Comparison of ENCODE assay signal across 20 mouse cellular contexts in the genomic region with DNA sequence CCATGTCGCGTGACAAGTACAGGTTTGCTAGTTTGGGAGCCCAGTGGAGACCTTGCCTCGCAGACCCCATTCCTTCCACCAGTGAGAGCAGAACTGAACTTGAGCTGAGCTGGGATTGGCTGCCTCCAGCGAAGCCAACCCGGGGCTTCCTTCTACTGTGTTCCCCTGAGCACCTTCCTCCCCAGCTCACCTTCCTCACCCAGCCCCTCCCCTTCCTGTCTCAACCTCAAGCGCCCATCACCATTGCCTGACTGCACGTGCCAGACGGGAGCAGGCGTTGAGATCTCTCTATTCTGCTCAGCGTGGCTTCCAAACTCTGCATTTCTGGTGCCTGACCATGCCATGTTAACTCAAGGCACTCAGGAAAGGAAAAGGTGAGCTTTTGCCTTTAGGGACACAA. TPM values are rescaled to one million over a fixed set of nuclear protein-coding genes. Genes with fewer than 3 reads are reported as not detected.
DNase-seq lines count a peak whose midpoint lies in the region; ATAC-seq lines count a peak whose summit lies in the region.
"Had no signal": no experiment of that assay in that cellular context is flagged by ENCODE, and none has a peak within 500 bp of the region (broad histone marks: within the 10 kb centered on the region; RNA-seq: fewer than 3 reads in every experiment).

No protein-coding gene starts in this region.

- WGBS in midbrain, embryonic 11.5 days: 77% methylated on average over 10 of the region's 10 CpGs
- 76% methylated on average over 10 of the region's 10 CpGs for WGBS in midbrain, embryonic 15.5 days
- WGBS in forebrain, embryonic 13.5 days: 79% methylated on average over 10 of the region's 10 CpGs

- H3K36me3 ChIP-seq in midbrain, embryonic 11.5 days (ENCODE audit: control insufficient read depth, insufficient read depth, low read length): no peaks in the 10 kb centered on the region
- no peaks in the 10 kb centered on the region for H3K36me3 ChIP-seq in midbrain, embryonic 15.5 days (replicated peaks)
- H3K36me3 ChIP-seq in forebrain, embryonic 13.5 days (ENCODE audit: poor library complexity, severe bottlenecking): no peaks in the 10 kb centered on the region
- H3K36me3 ChIP-seq: embryonic facial prominence, embryonic 13.5 days; forebrain, embryonic 12.5 days; heart, embryonic 13.5 days; hindbrain, embryonic 15.5 days had no signal

- no peak overlapping the region for H3K4me3 ChIP-seq in midbrain, embryonic 11.5 days (ENCODE audit: low read depth, low read length)
- H3K4me3 ChIP-seq in midbrain, embryonic 15.5 days: no peak overlapping the region
- no peak overlapping the region for H3K4me3 ChIP-seq in forebrain, embryonic 13.5 days
- H3K4me3 ChIP-seq: embryonic facial prominence, embryonic 13.5 days; forebrain, embryonic 12.5 days; heart, embryonic 13.5 days; hindbrain, embryonic 15.5 days had no signal

- no peak for ATAC-seq in midbrain, embryonic 11.5 days (ENCODE audit: low FRiP score)
- no peak for ATAC-seq in midbrain, embryonic 15.5 days (replicated peaks)
- ATAC-seq in forebrain, embryonic 13.5 days: no peak

- peaks cover 80% of the 10 kb centered on the region for H3K27me3 ChIP-seq in midbrain, embryonic 11.5 days (ENCODE audit: control insufficient read depth, insufficient read depth, low read length)
- H3K27me3 ChIP-seq in midbrain, embryonic 15.5 days (replicated peaks): peaks cover 59% of the 10 kb centered on the region
- peaks cover 44% of the 10 kb centered on the region for H3K27me3 ChIP-seq in forebrain, embryonic 13.5 days

- no peak overlapping the region for H3K27ac ChIP-seq in midbrain, embryonic 11.5 days (ENCODE audit: low read depth, low read length)
- no peak overlapping the region for H3K27ac ChIP-seq in midbrain, embryonic 15.5 days
- no peak overlapping the region for H3K27ac ChIP-seq in forebrain, embryonic 13.5 days
- H3K27ac ChIP-seq: embryonic facial prominence, embryonic 13.5 days; forebrain, embryonic 12.5 days; heart, embryonic 13.5 days; hindbrain, embryonic 15.5 days had no signal

- H3K4me2 ChIP-seq in midbrain, embryonic 11.5 days: no peak overlapping the region
- no peak overlapping the region for H3K4me2 ChIP-seq in midbrain, embryonic 15.5 days
- H3K4me2 ChIP-seq in forebrain, embryonic 13.5 days: no peak overlapping the region
- H3K4me2 ChIP-seq: embryonic facial prominence, embryonic 13.5 days; forebrain, embryonic 12.5 days; heart, embryonic 13.5 days; hindbrain, embryonic 15.5 days had no signal

- H3K4me1 ChIP-seq in midbrain, embryonic 11.5 days (ENCODE audit: control insufficient read depth, insufficient read depth, low read length): no peaks in the 10 kb centered on the region
- no peaks in the 10 kb centered on the region for H3K4me1 ChIP-seq in midbrain, embryonic 15.5 days
- H3K4me1 ChIP-seq in forebrain, embryonic 13.5 days: no peaks in the 10 kb centered on the region
- H3K4me1 ChIP-seq: forebrain, embryonic 12.5 days; hindbrain, embryonic 15.5 days had no signal

- no peak overlapping the region for H3K9ac ChIP-seq in midbrain, embryonic 11.5 days (ENCODE audit: low read length)
- no peak overlapping the region for H3K9ac ChIP-seq in midbrain, embryonic 15.5 days
- H3K9ac ChIP-seq in forebrain, embryonic 13.5 days: no peak overlapping the region
- H3K9ac ChIP-seq: embryonic facial prominence, embryonic 13.5 days; forebrain, embryonic 12.5 days; heart, embryonic 13.5 days; hindbrain, embryonic 15.5 days had no signal

- H3K9me3 ChIP-seq in midbrain, embryonic 11.5 days (ENCODE audit: control insufficient read depth, low read length): no peaks in the 10 kb centered on the region
- H3K9me3 ChIP-seq in midbrain, embryonic 15.5 days: no peaks in the 10 kb centered on the region
- H3K9me3 ChIP-seq in forebrain, embryonic 13.5 days (replicated peaks): no peaks in the 10 kb centered on the region
- H3K9me3 ChIP-seq: embryonic facial prominence, embryonic 13.5 days; forebrain, embryonic 12.5 days; heart, embryonic 13.5 days; hindbrain, embryonic 15.5 days had no signal

- peak; percentile 72 for DNase-seq in midbrain, embryonic 11.5 days (ENCODE audit: low spot score, missing footprints)
- DNase-seq in naive thymus-derived CD4-positive, alpha-beta T cell, adult 2 months (ENCODE audit: low read depth): peak; percentile 25
- DNase-seq in thymus, postnatal 10 days (ENCODE audit: low spot score in 2 of 2): peak; percentile 61 to 62
- peak; percentile 72 for DNase-seq in thymus, postnatal 4 days
- no peak for DNase-seq in left cerebral cortex, adult 9 months (ENCODE audit: low spot score in 2 of 2)
- no peak for DNase-seq in MN1 (ENCODE audit: low spot score)
- DNase-seq: adrenal gland, postnatal 10 days; cerebellum, adult 11 months; cerebellum, adult 8-10 months; cerebellum, postnatal 14 days; gastrocnemius, postnatal 36 days; heart, adult 11 months; heart, postnatal 36 days had no signal

RNA-seq across cellular contexts. Expression of gene Fgf8, which starts 15.5 kb away (rescaled TPM):
- 8.5 and 11.4 TPM in 2 replicates for polyA plus RNA-seq in midbrain, embryonic 11.5 days (2014; fragmentation: Nextera tagmentation; extraction: Ambion mirVana)
- polyA plus RNA-seq in midbrain, embryonic 15.5 days (2015; fragmentation: Nextera tagmentation; extraction: Ambion mirVana): 0.91 and 1.2 TPM in 2 replicates
- 1.5 and 2.5 TPM in 2 replicates for polyA plus RNA-seq in forebrain, embryonic 13.5 days (2015; fragmentation: Nextera tagmentation; extraction: Ambion mirVana)
- polyA plus RNA-seq: heart, postnatal 0 days had no signal

RNA-seq across cellular contexts. Expression of gene Npm3, which starts 22.2 kb away (rescaled TPM):
- 9.3 and 10.4 TPM in 2 replicates for polyA plus RNA-seq in midbrain, embryonic 11.5 days (2014; fragmentation: Nextera tagmentation; extraction: Ambion mirVana)
- 6.3 and 6.9 TPM in 2 replicates for polyA plus RNA-seq in midbrain, embryonic 15.5 days (2015; fragmentation: Nextera tagmentation; extraction: Ambion mirVana)
- 9.4 and 10.9 TPM in 2 replicates for polyA plus RNA-seq in forebrain, embryonic 13.5 days (2015; fragmentation: Nextera tagmentation; extraction: Ambion mirVana)

RNA-seq across cellular contexts. Expression of gene Mgea5, which starts 56.4 kb away (rescaled TPM):
- 68.8 and 78.9 TPM in 2 replicates for polyA plus RNA-seq in midbrain, embryonic 11.5 days (2014; fragmentation: Nextera tagmentation; extraction: Ambion mirVana)
- polyA plus RNA-seq in midbrain, embryonic 15.5 days (2015; fragmentation: Nextera tagmentation; extraction: Ambion mirVana): 91.4 TPM in 2 replicates
- 85.0 and 88.2 TPM in 2 replicates for polyA plus RNA-seq in forebrain, embryonic 13.5 days (2015; fragmentation: Nextera tagmentation; extraction: Ambion mirVana)

Comparison
In these comparisons a context has a peak if more than half of its experiments do, and no peak if none do; other contexts are left out.
1. DNase-seq: peak in midbrain, embryonic 11.5 days (single experiment), naive thymus-derived CD4-positive, alpha-beta T cell, adult 2 months (single experiment), thymus, postnatal 10 days (2 of 2) and thymus, postnatal 4 days (single experiment); none in left cerebral cortex, adult 9 months (0 of 2) and MN1 (single experiment).